Mouse (Mus musculus): ENCODE measurements at regions not wholly inside any gene's neighbourhood (a gene's known extent, or its start where the extent isn't known, plus 50 kb on each side); places are given as distances from the start of the nearest gene placed in this dataset.

GRCm38 (mm10) chr13:34470410-34470809 is 125.4 kb upstream of the Slc22a23 start:
- H3K27me3 ChIP-seq (ENCODE audit: control insufficient read depth, insufficient read depth, insufficient read length): no peaks in the 10 kb centered on the region
- no peak for TF ChIP-seq SRF (IDR thresholded peaks at IDR 0.05; ENCODE audit: control insufficient read depth, insufficient read length, low read depth)
- TF ChIP-seq REST (IDR thresholded peaks at IDR 0.05; ENCODE audit: insufficient read depth, insufficient read length): no peak
- TF ChIP-seq USF1 (IDR thresholded peaks at IDR 0.05; ENCODE audit: low read depth): no peak
- no peak for TF ChIP-seq E2F4 (IDR thresholded peaks at IDR 0.05; ENCODE audit: insufficient read depth)
- TF ChIP-seq CEBPB (IDR thresholded peaks at IDR 0.05; ENCODE audit: insufficient read depth, poor library complexity, severe bottlenecking): no peak
- no peak for TF ChIP-seq MYOD1 (IDR thresholded peaks at IDR 0.05; ENCODE audit: control insufficient read depth in 1 of 3, insufficient read length in 2 of 3, low read depth in 2 of 3)
- TF ChIP-seq TCF12 (IDR thresholded peaks at IDR 0.05; ENCODE audit: insufficient read depth, poor library complexity, severe bottlenecking): no peak
- TF ChIP-seq POLR2AphosphoS2 (IDR thresholded peaks at IDR 0.05; ENCODE audit: insufficient read length, low read depth): no peak
- TF ChIP-seq MAX (IDR thresholded peaks at IDR 0.05; ENCODE audit: low read depth): no peak
- TF ChIP-seq TCF3 (IDR thresholded peaks at IDR 0.05; ENCODE audit: insufficient read length, low read depth): no peak
- no peak for TF ChIP-seq MYOG (IDR thresholded peaks at IDR 0.05; ENCODE audit: control insufficient read depth in 1 of 3, insufficient read depth in 1 of 3, insufficient read length in 2 of 3, low read depth in 2 of 3)
- TF ChIP-seq POLR2A (IDR thresholded peaks at IDR 0.05; ENCODE audit: insufficient read length, low read depth): no peak

GRCm38 (mm10) chr13:34469568-34469967 is 124.6 kb upstream of the Slc22a23 start:
- H3K79me2 ChIP-seq (ENCODE audit: control insufficient read depth, insufficient read depth): no peaks in the 10 kb centered on the region
- no peak overlapping the region for H3K4me3 ChIP-seq
- no peaks in the 10 kb centered on the region for H3K36me3 ChIP-seq (ENCODE audit: control insufficient read depth, insufficient read depth)
- H3K4me2 ChIP-seq (ENCODE audit: low read depth): no peak overlapping the region
- no peak overlapping the region for H3ac ChIP-seq (ENCODE audit: control insufficient read depth, insufficient read length)
- H3K27me3 ChIP-seq (ENCODE audit: control insufficient read depth, insufficient read depth, insufficient read length): no peaks in the 10 kb centered on the region
- no peak for TF ChIP-seq MYOD1 (IDR thresholded peaks at IDR 0.05; ENCODE audit: control insufficient read depth in 1 of 3, insufficient read length in 2 of 3, low read depth in 2 of 3)
- no peak for TF ChIP-seq E2F4 (IDR thresholded peaks at IDR 0.05; ENCODE audit: insufficient read depth)
- no peak for TF ChIP-seq CEBPB (IDR thresholded peaks at IDR 0.05; ENCODE audit: insufficient read depth, poor library complexity, severe bottlenecking)
- TF ChIP-seq TCF12 (IDR thresholded peaks at IDR 0.05; ENCODE audit: insufficient read depth, poor library complexity, severe bottlenecking): no peak
- no peak for TF ChIP-seq TCF3 (IDR thresholded peaks at IDR 0.05; ENCODE audit: insufficient read length, low read depth)
- TF ChIP-seq USF1 (IDR thresholded peaks at IDR 0.05; ENCODE audit: low read depth): no peak
- TF ChIP-seq POLR2A (IDR thresholded peaks at IDR 0.05; ENCODE audit: insufficient read length, low read depth): no peak
- TF ChIP-seq MYOG (IDR thresholded peaks at IDR 0.05; ENCODE audit: control insufficient read depth in 1 of 3, insufficient read depth in 1 of 3, insufficient read length in 2 of 3, low read depth in 2 of 3): no peak
- no peak for TF ChIP-seq REST (IDR thresholded peaks at IDR 0.05; ENCODE audit: insufficient read depth, insufficient read length)
- no peak for TF ChIP-seq POLR2AphosphoS2 (IDR thresholded peaks at IDR 0.05; ENCODE audit: insufficient read length, low read depth)
- TF ChIP-seq SRF (IDR thresholded peaks at IDR 0.05; ENCODE audit: control insufficient read depth, insufficient read length, low read depth): no peak
- no peak for TF ChIP-seq MAX (IDR thresholded peaks at IDR 0.05; ENCODE audit: low read depth)

More at GRCm38 (mm10) chr13:34470410-34470809, 125.4 kb upstream of the Slc22a23 start:
- H3K36me3 ChIP-seq (ENCODE audit: control insufficient read depth, insufficient read depth): no peaks in the 10 kb centered on the region
- no peak overlapping the region for H3K4me3 ChIP-seq
- H3K4me2 ChIP-seq (ENCODE audit: low read depth): no peak overlapping the region
- H3K79me2 ChIP-seq (ENCODE audit: control insufficient read depth, insufficient read depth): no peaks in the 10 kb centered on the region
- H3ac ChIP-seq (ENCODE audit: control insufficient read depth, insufficient read length): no peak overlapping the region

- H3K27me3 ChIP-seq (ENCODE audit: control insufficient read depth, insufficient read depth, insufficient read length): no peaks in the 10 kb centered on the region
- TF ChIP-seq MAX (IDR thresholded peaks at IDR 0.05; ENCODE audit: low read depth) (no peak), TCF3 (IDR thresholded peaks at IDR 0.05; ENCODE audit: insufficient read length, low read depth) (no peak)
- no peaks in the 10 kb centered on the region for H3K36me3 ChIP-seq (ENCODE audit: control insufficient read depth, insufficient read depth)
- no peaks in the 10 kb centered on the region for H3K79me2 ChIP-seq (ENCODE audit: control insufficient read depth, insufficient read depth)
- no peak overlapping the region for H3K4me3 ChIP-seq
- no peak overlapping the region for H3ac ChIP-seq (ENCODE audit: control insufficient read depth, insufficient read length)
- H3K4me2 ChIP-seq (ENCODE audit: low read depth): no peak overlapping the region
Observed at GRCm38 (mm10) chr13:34468132-34468748, 123.3 kb upstream of the Slc22a23 start.

GRCm38 (mm10) chr13:34465862-34466430 is 121.0 kb upstream of the Slc22a23 start:
- H3K27me3 ChIP-seq (ENCODE audit: control insufficient read depth, insufficient read depth, insufficient read length): no peaks in the 10 kb centered on the region
- H3K4me3 ChIP-seq: no peak overlapping the region
- no peak overlapping the region for H3ac ChIP-seq (ENCODE audit: control insufficient read depth, insufficient read length)
- TF ChIP-seq REST (IDR thresholded peaks at IDR 0.05; ENCODE audit: insufficient read depth, insufficient read length) (no peak), E2F4 (IDR thresholded peaks at IDR 0.05; ENCODE audit: insufficient read depth) (no peak), POLR2A (IDR thresholded peaks at IDR 0.05; ENCODE audit: insufficient read length, low read depth) (no peak), MYOD1 (IDR thresholded peaks at IDR 0.05; ENCODE audit: control insufficient read depth in 1 of 3, insufficient read length in 2 of 3, low read depth in 2 of 3) (peak in 1 of 3 experiments; percentile 43), CEBPB (IDR thresholded peaks at IDR 0.05; ENCODE audit: insufficient read depth, poor library complexity, severe bottlenecking) (no peak), MYOG (IDR thresholded peaks at IDR 0.05; ENCODE audit: control insufficient read depth in 1 of 3, insufficient read depth in 1 of 3, insufficient read length in 2 of 3, low read depth in 2 of 3) (peak in 1 of 3 experiments; percentile 4)
- H3K79me2 ChIP-seq (ENCODE audit: control insufficient read depth, insufficient read depth): no peaks in the 10 kb centered on the region
- no peaks in the 10 kb centered on the region for H3K36me3 ChIP-seq (ENCODE audit: control insufficient read depth, insufficient read depth)
- H3K4me2 ChIP-seq (ENCODE audit: low read depth): no peak overlapping the region

- H3K36me3 ChIP-seq (ENCODE audit: control insufficient read depth, insufficient read depth): no peaks in the 10 kb centered on the region
- TF ChIP-seq REST (IDR thresholded peaks at IDR 0.05; ENCODE audit: insufficient read depth, insufficient read length) (no peak), SRF (IDR thresholded peaks at IDR 0.05; ENCODE audit: control insufficient read depth, insufficient read length, low read depth) (no peak), MYOD1 (IDR thresholded peaks at IDR 0.05; ENCODE audit: control insufficient read depth in 1 of 3, insufficient read length in 2 of 3, low read depth in 2 of 3) (no peak), USF1 (IDR thresholded peaks at IDR 0.05; ENCODE audit: low read depth) (no peak), E2F4 (IDR thresholded peaks at IDR 0.05; ENCODE audit: insufficient read depth) (no peak), MYOG (IDR thresholded peaks at IDR 0.05; ENCODE audit: control insufficient read depth in 1 of 3, insufficient read depth in 1 of 3, insufficient read length in 2 of 3, low read depth in 2 of 3) (no peak), POLR2A (IDR thresholded peaks at IDR 0.05; ENCODE audit: insufficient read length, low read depth) (no peak)
- H3K27me3 ChIP-seq (ENCODE audit: control insufficient read depth, insufficient read depth, insufficient read length): no peaks in the 10 kb centered on the region
- H3K4me2 ChIP-seq (ENCODE audit: low read depth): no peak overlapping the region
- no peaks in the 10 kb centered on the region for H3K79me2 ChIP-seq (ENCODE audit: control insufficient read depth, insufficient read depth)
- H3ac ChIP-seq (ENCODE audit: control insufficient read depth, insufficient read length): no peak overlapping the region
- H3K4me3 ChIP-seq: no peak overlapping the region
Observed at GRCm38 (mm10) chr13:34465456-34465855, 120.5 kb upstream of the Slc22a23 start.

Measured in myocyte (in vitro differentiated cells).